ENCODE assay signal across 8 mouse cellular contexts in the genomic region with DNA sequence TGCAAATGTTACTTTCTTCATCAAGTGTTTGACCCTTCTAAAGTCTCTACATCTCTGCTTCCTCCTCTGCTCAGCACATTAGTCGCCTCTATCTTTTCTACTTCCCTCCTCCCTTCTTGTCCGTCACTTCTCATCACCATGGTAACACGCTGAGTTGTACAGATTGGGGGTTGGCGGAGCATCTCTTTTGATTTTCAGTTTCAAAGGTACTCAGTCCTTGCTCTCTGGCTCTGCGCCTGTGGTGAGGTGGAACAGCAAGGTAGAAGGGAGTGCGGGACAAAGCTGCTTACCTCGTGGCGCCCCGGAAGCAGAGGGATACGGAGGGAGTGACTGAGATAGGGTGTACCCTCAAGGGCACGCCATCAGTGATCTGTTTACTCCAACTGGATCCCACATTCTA. TPM values are rescaled to one million over a fixed set of nuclear protein-coding genes. Genes with fewer than 3 reads are reported as not detected.
DNase-seq lines count a peak whose midpoint lies in the region; ATAC-seq and TF ChIP-seq lines count a peak whose summit lies in the region.

No protein-coding gene starts in this region.

- DNase-seq in heart, postnatal 36 days = no peak
- DNase-seq in natural killer cell, adult 2 months (ENCODE audit: low spot score in 2 of 2) = no peak
- DNase-seq in left cerebral cortex, adult 18-20 months (ENCODE audit: low spot score in 2 of 2) = no peak

- ATAC-seq in heart, embryonic 11.5 days (replicated peaks; ENCODE audit: insufficient number of reproducible peaks, low FRiP score, low TSS enrichment) = no peak
- 0 out of 2 replicates have a peak, but pooled peaks have one; percentile 41 for ATAC-seq in embryonic facial prominence, embryonic 12.5 days (ENCODE audit: insufficient number of reproducible peaks, insufficient read depth, low FRiP score, low TSS enrichment)
- ATAC-seq in limb, embryonic 12.5 days (ENCODE audit: insufficient number of reproducible peaks, insufficient read depth, low FRiP score, low TSS enrichment, low read depth) = no peak
- no peak for ATAC-seq in granulocyte monocyte progenitor cell, adult 5-6 weeks (replicated peaks; ENCODE audit: poor library complexity, severe bottlenecking)

- H3K9ac ChIP-seq in heart, embryonic 11.5 days (ENCODE audit: low read depth, low read length) = no peak overlapping the region
- no peak overlapping the region for H3K9ac ChIP-seq in embryonic facial prominence, embryonic 12.5 days
- H3K9ac ChIP-seq in limb, embryonic 12.5 days (replicated peaks) = no peak overlapping the region

- no peak overlapping the region for H3K27ac ChIP-seq in heart, embryonic 11.5 days (ENCODE audit: low read depth, low read length)
- H3K27ac ChIP-seq in embryonic facial prominence, embryonic 12.5 days = no peak overlapping the region
- H3K27ac ChIP-seq in limb, embryonic 12.5 days = no peak overlapping the region

- TF ChIP-seq CTCF in E14TG2a.4 (conservative IDR thresholded peaks at IDR 0.05; ENCODE audit: low read length) = no peak

- H3K9me3 ChIP-seq in heart, embryonic 11.5 days (replicated peaks; ENCODE audit: control insufficient read depth, low read length) = no peaks in the 10 kb centered on the region
- H3K9me3 ChIP-seq in E14TG2a.4 (ENCODE audit: low read length) = no peaks in the 10 kb centered on the region
- no peaks in the 10 kb centered on the region for H3K9me3 ChIP-seq in embryonic facial prominence, embryonic 12.5 days
- no peaks in the 10 kb centered on the region for H3K9me3 ChIP-seq in limb, embryonic 12.5 days

- intact Hi-C loops in heart, postnatal 36 days (cut with DNase I) = no loop called here

- no peak overlapping the region for H3K4me3 ChIP-seq in heart, embryonic 11.5 days (ENCODE audit: low read depth, low read length)
- H3K4me3 ChIP-seq in E14TG2a.4 (replicated peaks; ENCODE audit: low read length) = peak overlapping the region; percentile 60
- H3K4me3 ChIP-seq in embryonic facial prominence, embryonic 12.5 days = no peak overlapping the region
- no peak overlapping the region for H3K4me3 ChIP-seq in limb, embryonic 12.5 days (replicated peaks)

- no peaks in the 10 kb centered on the region for H3K27me3 ChIP-seq in heart, embryonic 11.5 days (ENCODE audit: control insufficient read depth, insufficient read depth, low read length)
- no peaks in the 10 kb centered on the region for H3K27me3 ChIP-seq in E14TG2a.4 (ENCODE audit: insufficient read depth, low read length)
- H3K27me3 ChIP-seq in embryonic facial prominence, embryonic 12.5 days = no peaks in the 10 kb centered on the region
- H3K27me3 ChIP-seq in limb, embryonic 12.5 days = no peaks in the 10 kb centered on the region

- peak overlapping the region; percentile 16; the same call in 1 of the 2 replicates for H3K4me2 ChIP-seq in heart, embryonic 11.5 days
- 0 out of 2 replicates have a peak overlapping the region, but pooled peaks have one; percentile 3 for H3K4me2 ChIP-seq in embryonic facial prominence, embryonic 12.5 days (replicated peaks)
- H3K4me2 ChIP-seq in limb, embryonic 12.5 days = 0 out of 2 replicates have a peak overlapping the region, but pooled peaks have one; percentile 2

- H3K4me1 ChIP-seq in heart, embryonic 11.5 days (ENCODE audit: control insufficient read depth, insufficient read depth, low read length) = peaks cover 24% of the 10 kb centered on the region
- peaks cover 59% of the 10 kb centered on the region for H3K4me1 ChIP-seq in E14TG2a.4 (replicated peaks; ENCODE audit: low read depth, low read length)
- H3K4me1 ChIP-seq in embryonic facial prominence, embryonic 12.5 days = no peaks in the 10 kb centered on the region
- H3K4me1 ChIP-seq in limb, embryonic 12.5 days (replicated peaks) = no peaks in the 10 kb centered on the region

- WGBS in heart, embryonic 11.5 days (ENCODE audit: insufficient replicate concordance) = 48% methylated on average over 11 of the region's 11 CpGs
- WGBS in embryonic facial prominence, embryonic 12.5 days = 50% methylated on average over 11 of the region's 11 CpGs
- WGBS in limb, embryonic 12.5 days = 53% methylated on average over 11 of the region's 11 CpGs

- H3K36me3 ChIP-seq in heart, embryonic 11.5 days (ENCODE audit: control insufficient read depth, insufficient read depth, low read length) = no peaks in the 10 kb centered on the region
- peaks cover 12% of the 10 kb centered on the region; the same call in 1 of the 2 replicates for H3K36me3 ChIP-seq in E14TG2a.4 (ENCODE audit: insufficient read depth, low read length)
- no peaks in the 10 kb centered on the region for H3K36me3 ChIP-seq in embryonic facial prominence, embryonic 12.5 days
- no peaks in the 10 kb centered on the region for H3K36me3 ChIP-seq in limb, embryonic 12.5 days

RNA-seq across cellular contexts. Expression of gene Manba, which starts 27.9 kb away (rescaled TPM):
- polyA plus RNA-seq in heart, embryonic 11.5 days (2014; fragmentation: Nextera tagmentation; extraction: Ambion mirVana) = 29.7 and 32.8 TPM in 2 replicates
- 10 to 100 TPM; 16.3 to 17.6 TPM for total RNA-seq in heart, postnatal 36 days (2021)
- polyA plus RNA-seq in embryonic facial prominence, embryonic 12.5 days (2016; fragmentation: Nextera tagmentation; extraction: Ambion mirVana) = 5.1 TPM in 2 replicates
- 4.3 and 5.6 TPM in 2 replicates for polyA plus RNA-seq in limb, embryonic 12.5 days (2016; fragmentation: Nextera tagmentation; extraction: Ambion mirVana)
- 10 to 100 TPM in 1 of 2 experiments, 1 to 10 TPM in 1; 9.1 to 10.1 TPM for total RNA-seq in left cerebral cortex, adult 18-20 months (2021)
- 24.6 and 54.4 TPM in 2 replicates for total RNA-seq in granulocyte monocyte progenitor cell, adult 5-6 weeks (2014; fragmentation: Nextera tagmentation)
- total RNA-seq in granulocyte monocyte progenitor cell, adult 5-6 weeks (2017) = 33.6 and 38.8 TPM in 2 replicates
